8 mouse cellular contexts compared by ENCODE assay signal in genomic region chr6:57580881-57581548, GRCm38 (mm10). TPM values are rescaled to one million over a fixed set of nuclear protein-coding genes. Genes with fewer than 3 reads are reported as not detected.
A peak's percentile ranks its signal among the peaks of the same experiment; 100 is the strongest.
DNase-seq lines count a peak whose midpoint lies in the region; ATAC-seq and TF ChIP-seq lines count a peak whose summit lies in the region.

Herc6 (plus strand) TSS chr6:57581000.

- no peaks in the 10 kb centered on the region for H3K79me2 ChIP-seq in CH12.LX (replicated peaks; ENCODE audit: control insufficient read depth, extremely low read depth, insufficient read depth, poor library complexity, severe bottlenecking)

- peak within 1 kb of the TSS; percentile 52 to 87 (median 83) for H3K4me3 ChIP-seq in CH12.LX (replicated peaks in 1 of 3; ENCODE audit: low read depth in 2 of 3, low read length in 2 of 3, poor library complexity in 1 of 3)
- H3K4me3 ChIP-seq in forebrain, embryonic 11.5 days (ENCODE audit: low read depth, low read length), result peak within 1 kb of the TSS; percentile 31
- peak within 1 kb of the TSS; percentile 94 for H3K4me3 ChIP-seq in heart, embryonic 16.5 days (ENCODE audit: low read length)
- H3K4me3 ChIP-seq in liver, postnatal 0 days (ENCODE audit: low read depth, low read length), result peak within 1 kb of the TSS; percentile 87
- H3K4me3 ChIP-seq in neural tube, embryonic 13.5 days, result peak within 1 kb of the TSS; percentile 40

- DNase-seq in CH12.LX (ENCODE audit: extremely low read depth), result peak; percentile 72
- peak; percentile 47 for DNase-seq in c-Kit-positive CD71-positive TER-119-negative erythroid progenitor cells, embryonic 14.5 days (ENCODE audit: low read depth)
- DNase-seq in forebrain, embryonic 11.5 days (ENCODE audit: low spot score), result peak; percentile 74
- peak; percentile 83 to 84 for DNase-seq in kidney, postnatal 36 days
- DNase-seq in liver, postnatal 0 days, result peak; percentile 80
- DNase-seq in testis, postnatal 10 days (ENCODE audit: low spot score), result peak; percentile 76

- H3K4me2 ChIP-seq in CH12.LX (ENCODE audit: insufficient read depth, low read depth, poor library complexity, severe bottlenecking), result peak within 1 kb of the TSS; percentile 33
- H3K4me2 ChIP-seq in forebrain, embryonic 11.5 days (ENCODE audit: low read depth, low read length, severe bottlenecking), result peak within 1 kb of the TSS; percentile 62
- H3K4me2 ChIP-seq in heart, embryonic 16.5 days (ENCODE audit: low read depth, low read length), result peak within 1 kb of the TSS; percentile 86
- peak within 1 kb of the TSS; percentile 79 for H3K4me2 ChIP-seq in liver, postnatal 0 days (ENCODE audit: low read depth, low read length)
- peak within 1 kb of the TSS; percentile 64 for H3K4me2 ChIP-seq in neural tube, embryonic 13.5 days

- TF ChIP-seq POLR2A in CH12.LX (IDR thresholded peaks at IDR 0.05; ENCODE audit: low read depth, low read length), result peak; percentile 69

- WGBS in forebrain, embryonic 11.5 days, result 3% methylated on average over 16 of the region's 16 CpGs
- under 1% methylated on average over 16 of the region's 16 CpGs for WGBS in heart, embryonic 16.5 days
- WGBS in liver, postnatal 0 days (ENCODE audit: insufficient replicate concordance), result 1% methylated on average over 16 of the region's 16 CpGs
- WGBS in neural tube, embryonic 13.5 days, result 5% methylated on average over 16 of the region's 16 CpGs

- ATAC-seq in forebrain, embryonic 11.5 days (replicated peaks; ENCODE audit: low FRiP score), result peak; percentile 86
- peak; percentile 90 for ATAC-seq in heart, embryonic 16.5 days (replicated peaks; ENCODE audit: extremely low read depth, insufficient read depth, low FRiP score)
- peak; percentile 95 for ATAC-seq in liver, postnatal 0 days
- peak; percentile 65 for ATAC-seq in neural tube, embryonic 13.5 days (ENCODE audit: low read depth)

- peaks cover 4 to 15% of the 10 kb centered on the region in 2 experiments; a peak in 3 of 4 replicates for H3K4me1 ChIP-seq in CH12.LX (ENCODE audit: control insufficient read depth in 1 of 2, insufficient read depth in 2 of 2)
- no peaks in the 10 kb centered on the region for H3K4me1 ChIP-seq in forebrain, embryonic 11.5 days (replicated peaks; ENCODE audit: control insufficient read depth, insufficient read depth, low read length)
- H3K4me1 ChIP-seq in heart, embryonic 16.5 days (ENCODE audit: control insufficient read depth, insufficient read depth, low read length), result peaks cover 2% of the 10 kb centered on the region; the same call in 1 of the 2 replicates
- no peaks in the 10 kb centered on the region for H3K4me1 ChIP-seq in liver, postnatal 0 days (ENCODE audit: insufficient read depth)
- peaks cover 12% of the 10 kb centered on the region for H3K4me1 ChIP-seq in neural tube, embryonic 13.5 days (replicated peaks)

- peak within 1 kb of the TSS; percentile 80 for H3K27ac ChIP-seq in CH12.LX (ENCODE audit: insufficient read depth, low read depth)
- no peak within 1 kb of the TSS for H3K27ac ChIP-seq in forebrain, embryonic 11.5 days (ENCODE audit: low read depth, low read length)
- peak within 1 kb of the TSS; percentile 83 for H3K27ac ChIP-seq in heart, embryonic 16.5 days (ENCODE audit: low read length)
- peak within 1 kb of the TSS; percentile 89 for H3K27ac ChIP-seq in liver, postnatal 0 days (ENCODE audit: low read depth)
- no peak within 1 kb of the TSS for H3K27ac ChIP-seq in neural tube, embryonic 13.5 days (replicated peaks)

- peak within 1 kb of the TSS; percentile 87 for H3K9ac ChIP-seq in CH12.LX (ENCODE audit: insufficient read depth, low read depth)
- H3K9ac ChIP-seq in forebrain, embryonic 11.5 days (ENCODE audit: low read length), result peak within 1 kb of the TSS; percentile 63
- peak within 1 kb of the TSS; percentile 93 for H3K9ac ChIP-seq in heart, embryonic 16.5 days (ENCODE audit: low read length)
- H3K9ac ChIP-seq in liver, postnatal 0 days (replicated peaks), result peak within 1 kb of the TSS; percentile 82
- peak within 1 kb of the TSS; percentile 55 for H3K9ac ChIP-seq in neural tube, embryonic 13.5 days

- no peak for TF ChIP-seq RAD21 in CH12.LX (IDR thresholded peaks at IDR 0.05; ENCODE audit: low read depth, low read length)

- dilution Hi-C loops in CH12.LX (cut with MboI; ENCODE audit: extremely low pct_ligation_motif_present, extremely low pct_unique_long_range_greater_than_20kb, low sequenced_read_pairs), result no loop called here

- no peaks in the 10 kb centered on the region for H3K9me3 ChIP-seq in CH12.LX (replicated peaks; ENCODE audit: low read length)
- H3K9me3 ChIP-seq in forebrain, embryonic 11.5 days (ENCODE audit: control insufficient read depth, low read length), result no peaks in the 10 kb centered on the region
- H3K9me3 ChIP-seq in heart, embryonic 16.5 days (replicated peaks; ENCODE audit: control insufficient read depth, low read length), result no peaks in the 10 kb centered on the region
- H3K9me3 ChIP-seq in liver, postnatal 0 days (ENCODE audit: low read length), result no peaks in the 10 kb centered on the region
- H3K9me3 ChIP-seq in neural tube, embryonic 13.5 days, result no peaks in the 10 kb centered on the region

- TF ChIP-seq CTCF in CH12.LX (conservative IDR thresholded peaks at IDR 0.05 in 1 of 2, IDR thresholded peaks at IDR 0.05 in 1 of 2; ENCODE audit: low read depth in 2 of 2, low read length in 2 of 2), result no peak
- no peak for TF ChIP-seq CTCF in liver, postnatal 0 days (IDR thresholded peaks at IDR 0.05; ENCODE audit: low read depth)

- H3K36me3 ChIP-seq in CH12.LX (replicated peaks in 1 of 2; ENCODE audit: control insufficient read depth in 1 of 2, insufficient read depth in 1 of 2, low read length in 1 of 2), result peaks cover 5 to 10% of the 10 kb centered on the region in 2 experiments
- no peaks in the 10 kb centered on the region for H3K36me3 ChIP-seq in forebrain, embryonic 11.5 days (ENCODE audit: control insufficient read depth, insufficient read depth, low read length)
- no peaks in the 10 kb centered on the region for H3K36me3 ChIP-seq in heart, embryonic 16.5 days (ENCODE audit: control insufficient read depth, insufficient read depth)
- peaks cover 7% of the 10 kb centered on the region; the same call in 1 of the 2 replicates for H3K36me3 ChIP-seq in liver, postnatal 0 days (replicated peaks; ENCODE audit: insufficient read depth, low read length)
- no peaks in the 10 kb centered on the region for H3K36me3 ChIP-seq in neural tube, embryonic 13.5 days

- TF ChIP-seq EP300 in CH12.LX (IDR thresholded peaks at IDR 0.05; ENCODE audit: low read length), result no peak
- TF ChIP-seq EP300 in liver, postnatal 0 days (IDR thresholded peaks at IDR 0.05; ENCODE audit: low read depth), result 0 out of 2 replicates have a peak, but pooled peaks have one; percentile 13

- in situ Hi-C loops in CH12.LX (cut with MboI; ENCODE audit: low pct_ligation_motif_present, low pct_unique_long_range_greater_than_20kb, low sequenced_read_pairs), result no loop called here

- H3K27me3 ChIP-seq in CH12.LX (replicated peaks), result no peaks in the 10 kb centered on the region
- H3K27me3 ChIP-seq in forebrain, embryonic 11.5 days (ENCODE audit: control insufficient read depth, insufficient read depth, low read length), result no peaks in the 10 kb centered on the region
- no peaks in the 10 kb centered on the region for H3K27me3 ChIP-seq in heart, embryonic 16.5 days (ENCODE audit: control insufficient read depth, insufficient read depth, low read length)
- H3K27me3 ChIP-seq in liver, postnatal 0 days (ENCODE audit: insufficient read depth, low read length), result no peaks in the 10 kb centered on the region
- no peaks in the 10 kb centered on the region for H3K27me3 ChIP-seq in neural tube, embryonic 13.5 days

TF ChIP-seq in CH12.LX, 34 proteins besides CTCF, POLR2A, EP300 and RAD21:
- TF ChIP-seq NELFE (IDR thresholded peaks at IDR 0.05; ENCODE audit: low read depth, low read length) (peak; percentile 55; the same call in 1 of the 2 replicates), IRF4 (IDR thresholded peaks at IDR 0.05; ENCODE audit: low read depth, low read length) (peak; percentile 71), MAFK (IDR thresholded peaks at IDR 0.05; ENCODE audit: insufficient replicate concordance, low read length) (no peak), CHD1 (IDR thresholded peaks at IDR 0.05; ENCODE audit: low read depth, low read length) (no peak), ZMIZ1 (IDR thresholded peaks at IDR 0.05; ENCODE audit: low read depth, low read length) (no peak), UBTF (IDR thresholded peaks at IDR 0.05; ENCODE audit: low read depth, low read length) (no peak), HCFC1 (IDR thresholded peaks at IDR 0.05; ENCODE audit: low read depth, low read length) (peak; percentile 19; the same call in 1 of the 2 replicates), USF2 (conservative IDR thresholded peaks at IDR 0.05; ENCODE audit: low read depth, low read length) (no peak), MEF2A (IDR thresholded peaks at IDR 0.05; ENCODE audit: borderline replicate concordance, low read depth, low read length) (0 out of 2 replicates have a peak, but pooled peaks have one; percentile 16), JUN (IDR thresholded peaks at IDR 0.05; ENCODE audit: insufficient read depth, low read depth, low read length) (no peak), KAT2A (IDR thresholded peaks at IDR 0.05; ENCODE audit: insufficient replicate concordance, low read length) (no peak), TBP (conservative IDR thresholded peaks at IDR 0.05; ENCODE audit: low read depth, low read length) (no peak; the same call in 1 of the 2 replicates), TCF12 (IDR thresholded peaks at IDR 0.05; ENCODE audit: low read depth, low read length) (0 out of 2 replicates have a peak, but pooled peaks have one; percentile 10), CHD2 (IDR thresholded peaks at IDR 0.05; ENCODE audit: low read length) (no peak), ELF1 (IDR thresholded peaks at IDR 0.05; ENCODE audit: low read depth, low read length) (peak; percentile 62), E2F4 (IDR thresholded peaks at IDR 0.05; ENCODE audit: insufficient replicate concordance, low read depth, low read length) (no peak), SIN3A (IDR thresholded peaks at IDR 0.05; ENCODE audit: low read length) (peak; percentile 34; the same call in 1 of the 2 replicates), ETS1 (conservative IDR thresholded peaks at IDR 0.05; ENCODE audit: low read depth, low read length) (peak; percentile 47)

RNA-seq across cellular contexts. Expression of gene Herc6, which starts in this region (rescaled TPM):
- 9.0 and 9.9 TPM in 2 replicates for total RNA-seq in CH12.LX (2012; rRNA removed)
- 18.9 and 20.6 TPM in 2 replicates for total RNA-seq in CH12.LX (2014; rRNA removed)
- 12.8 and 14.4 TPM in 2 replicates for polyA plus RNA-seq in CH12.LX (2012; ENCODE audit: insufficient read length, low read depth)
- 2.7 and 3.4 TPM in 2 replicates for polyA plus RNA-seq in forebrain, embryonic 11.5 days (2014; fragmentation: Nextera tagmentation; extraction: Ambion mirVana)
- 4.2 and 6.6 TPM in 2 replicates for polyA plus RNA-seq in heart, embryonic 16.5 days (2015; fragmentation: Nextera tagmentation; extraction: Ambion mirVana)
- polyA plus RNA-seq in liver, postnatal 0 days (2015; fragmentation: Nextera tagmentation; extraction: Ambion mirVana), result 5.0 and 5.5 TPM in 2 replicates
- 0.96 and 1.4 TPM in 2 replicates for polyA plus RNA-seq in neural tube, embryonic 13.5 days (2015; fragmentation: Nextera tagmentation; extraction: Ambion mirVana)

Comparison
In these comparisons a context has a peak if more than half of its experiments do, and no peak if none do; other contexts are left out.
1. H3K27ac ChIP-seq: peak in CH12.LX (single experiment), heart, embryonic 16.5 days (single experiment) and liver, postnatal 0 days (single experiment); none in forebrain, embryonic 11.5 days (single experiment) and neural tube, embryonic 13.5 days (single experiment).
2. H3K4me2 ChIP-seq: peak in every context shown above with its lines; median percentile 86 in heart, embryonic 16.5 days; 79 in liver, postnatal 0 days; 64 in neural tube, embryonic 13.5 days; 62 in forebrain, embryonic 11.5 days; 33 in CH12.LX.
3. H3K4me3 ChIP-seq: peak in every context shown above with its lines; median percentile 94 in heart, embryonic 16.5 days; 87 in liver, postnatal 0 days; 83 in CH12.LX; 40 in neural tube, embryonic 13.5 days; 31 in forebrain, embryonic 11.5 days.
4. Peak in every context shown above with its lines, with median percentiles within 50 percentile points of each other: DNase-seq, H3K9ac ChIP-seq and ATAC-seq.